Mouse (Mus musculus): ENCODE measurements around the gene Diras1.

The Diras1 gene

DNA sequence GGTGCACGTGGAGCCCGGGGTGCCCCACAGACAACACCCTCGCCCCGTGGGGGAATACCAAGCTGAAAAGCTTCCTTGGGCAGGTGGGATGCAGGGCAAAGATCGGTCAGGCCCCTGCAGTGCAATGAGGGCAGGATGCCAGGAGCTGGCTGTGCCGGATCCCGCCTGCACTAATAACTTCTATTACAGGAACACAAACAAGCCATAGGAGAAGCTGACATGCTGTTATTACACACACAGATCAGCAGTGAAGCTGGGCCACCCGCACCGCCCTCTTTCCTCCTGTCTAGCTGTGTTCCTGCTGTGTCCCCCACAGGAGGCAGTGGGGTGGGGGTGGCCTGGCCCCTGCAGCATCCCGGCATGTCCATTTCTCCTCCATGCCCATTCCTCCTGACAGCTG, 3.6 kb upstream of the Diras1 start:
- no peak for DNase-seq (ENCODE audit: low spot score in 2 of 2)

DNA sequence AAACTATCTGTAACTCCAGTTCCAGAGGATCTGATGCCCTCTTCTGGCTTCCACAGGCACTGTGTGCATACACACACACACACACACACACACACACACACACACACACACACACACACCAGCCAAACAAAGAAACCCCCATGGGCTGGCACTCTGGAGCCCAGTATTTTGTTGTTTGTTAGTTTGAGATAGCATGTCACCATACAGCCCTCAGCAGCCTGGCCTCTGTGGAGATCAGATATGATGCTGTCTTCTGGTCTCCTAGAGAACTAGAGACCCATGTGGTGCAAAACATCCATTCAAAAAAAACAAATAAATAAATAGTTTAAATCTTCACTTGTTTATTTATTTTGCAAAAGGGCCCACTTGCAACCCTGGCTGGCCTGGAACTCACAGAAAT, 2.8 kb upstream of the Diras1 start:
- DNase-seq (ENCODE audit: low spot score in 2 of 2) = no peak

DNA sequence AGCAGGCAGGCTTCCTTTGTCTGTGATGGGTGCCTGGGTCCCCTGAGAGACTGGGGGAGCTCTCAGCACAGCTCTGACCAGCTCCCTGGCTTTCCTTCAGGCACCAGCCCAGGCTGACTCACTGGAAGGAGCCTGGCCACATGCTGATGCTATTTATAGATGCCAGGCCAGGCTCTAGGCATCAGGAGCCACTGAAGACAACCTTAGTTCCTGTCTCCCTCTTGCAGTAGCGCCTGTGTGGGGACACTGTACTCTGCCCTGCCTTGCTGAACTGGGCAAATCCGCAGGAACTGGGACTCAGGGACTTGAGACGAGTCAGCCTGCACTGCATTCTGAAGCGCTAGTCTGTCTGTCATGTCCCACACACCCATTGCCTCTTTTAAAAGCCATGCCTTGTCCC, 1.9 kb upstream of the Diras1 start:
- no peak for DNase-seq (ENCODE audit: low spot score in 2 of 2)

DNA sequence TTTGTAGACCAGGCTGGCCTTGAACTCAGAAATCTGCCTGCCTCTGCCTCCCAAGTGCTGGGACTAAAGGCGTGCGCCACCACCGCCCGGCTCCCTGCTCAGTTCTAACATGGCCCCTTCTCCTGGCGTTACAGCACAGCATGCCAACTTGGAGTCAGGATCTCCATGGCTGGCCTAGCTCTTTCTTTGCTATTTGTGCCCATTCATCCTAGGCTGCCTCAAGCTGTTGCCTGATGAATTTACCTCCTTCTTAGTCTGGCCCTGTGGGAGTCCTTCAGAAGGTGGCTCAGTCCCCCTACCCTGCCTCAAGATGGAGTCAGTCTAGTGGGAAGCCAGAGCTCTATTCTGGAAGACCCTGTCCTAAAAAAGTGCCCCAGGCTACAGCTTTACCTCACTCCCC, 1.4 kb upstream of the Diras1 start:
- DNase-seq (ENCODE audit: low spot score in 2 of 2) = no peak

DNA sequence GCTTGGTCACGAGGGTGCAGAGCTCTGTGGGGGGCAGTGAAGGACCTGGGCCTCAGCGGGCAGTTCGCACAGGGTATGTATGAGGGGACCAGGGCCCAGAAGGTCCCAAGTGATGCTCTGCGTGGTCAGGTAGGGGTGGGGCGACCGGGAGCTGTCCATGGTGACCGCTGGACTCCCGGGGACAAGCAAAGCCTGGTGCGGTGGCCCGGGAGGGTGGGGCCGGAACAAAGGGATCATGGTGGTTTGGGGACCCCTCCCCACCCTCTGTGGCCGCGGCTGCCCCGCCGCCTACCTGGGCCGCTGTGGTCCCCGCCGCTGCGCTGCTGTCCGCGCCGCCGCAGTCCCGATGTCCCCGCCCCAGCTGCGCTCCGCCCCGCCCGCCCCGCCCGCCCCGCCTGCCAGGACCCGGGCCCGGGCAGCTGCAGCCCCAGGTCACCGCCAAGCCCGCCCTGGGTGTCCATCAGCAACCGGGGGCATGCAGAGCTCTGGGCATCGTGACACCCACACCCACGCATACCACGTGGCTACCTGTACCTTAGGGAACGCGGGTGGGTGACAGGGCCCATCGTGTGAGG, 328 bp downstream of the Diras1 start:
- no peak for DNase-seq (ENCODE audit: low spot score in 2 of 2)

DNA sequence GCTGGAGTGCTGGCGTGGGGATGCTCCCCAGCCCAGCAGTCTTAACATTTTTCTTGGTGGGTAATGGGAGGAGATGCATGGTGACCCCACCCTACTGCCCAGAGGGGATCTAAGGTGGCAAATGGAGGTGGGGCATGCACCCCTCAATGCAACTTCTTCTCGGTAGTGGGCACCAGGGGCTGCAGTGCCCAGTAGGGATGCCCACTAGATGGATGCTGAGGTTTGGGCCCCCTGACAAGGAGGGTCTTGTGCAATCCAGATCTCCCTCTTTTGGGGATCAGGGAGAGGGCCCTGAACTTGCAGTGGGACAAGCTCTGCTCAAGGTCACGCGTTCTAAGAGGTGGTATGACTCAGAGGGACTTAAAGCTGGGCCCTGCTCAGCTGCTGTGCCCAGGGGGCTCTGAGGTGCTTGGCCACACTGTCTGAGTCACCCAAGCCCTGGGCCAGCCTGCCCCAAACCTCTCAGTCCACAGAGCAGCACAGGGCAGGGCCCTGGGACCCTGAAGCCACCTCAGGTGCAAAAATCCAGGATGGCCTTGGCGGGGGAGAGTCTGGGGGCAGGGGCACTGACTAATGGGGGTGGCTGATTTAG, 1.0 kb downstream of the Diras1 start:
- no peak for DNase-seq (ENCODE audit: low spot score in 2 of 2)

DNA sequence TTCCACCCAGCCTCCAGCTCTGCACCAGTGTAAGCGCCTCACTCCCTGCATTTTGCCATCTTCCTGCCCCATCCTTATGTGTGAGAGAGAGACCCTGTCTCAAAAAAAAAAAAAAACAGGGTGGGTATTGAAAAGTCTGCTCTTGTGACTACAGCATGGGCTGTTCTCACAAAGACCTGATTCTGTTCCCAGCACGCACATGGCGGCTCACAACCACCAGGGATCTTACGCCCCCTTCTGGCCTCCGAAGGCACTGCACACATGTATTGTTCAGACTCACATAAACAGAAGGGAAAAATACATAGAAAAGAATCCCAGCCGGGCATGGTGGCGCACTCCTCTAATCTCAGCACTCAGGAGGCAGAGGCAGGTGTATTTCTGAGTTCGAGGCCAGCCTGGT, 2.7 kb downstream of the Diras1 start:
- DNase-seq (ENCODE audit: low spot score in 2 of 2) = no peak

DNA sequence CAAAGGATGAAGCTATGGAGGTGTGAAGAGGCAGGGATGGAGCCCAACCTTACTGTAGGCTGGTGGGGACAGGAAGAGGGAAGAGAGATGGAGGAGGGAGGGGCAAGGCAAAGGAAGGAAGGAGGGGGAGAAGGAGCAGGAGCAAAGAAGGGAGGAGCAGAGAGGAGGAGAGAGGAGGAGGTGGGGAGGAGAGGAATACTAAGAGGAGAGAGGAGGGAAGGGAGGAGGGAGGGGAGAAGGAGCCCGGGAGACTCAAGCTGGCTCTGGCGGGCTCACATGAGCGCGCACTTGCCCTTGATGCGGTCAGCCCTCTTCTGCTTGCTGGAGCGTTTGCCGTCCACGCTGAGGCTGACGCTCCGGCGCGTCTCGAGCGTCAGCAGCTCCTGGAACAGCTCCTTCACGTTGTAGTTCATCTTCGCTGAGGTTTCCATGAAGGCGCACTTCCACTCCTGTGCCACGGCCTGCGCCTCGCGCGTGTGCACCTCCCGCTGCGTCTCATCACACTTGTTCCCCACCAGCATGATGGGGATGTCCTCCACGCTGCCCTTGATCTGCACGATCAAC, 3.8 kb downstream of the Diras1 start:
- DNase-seq (ENCODE audit: low spot score in 2 of 2) = no peak

DNA sequence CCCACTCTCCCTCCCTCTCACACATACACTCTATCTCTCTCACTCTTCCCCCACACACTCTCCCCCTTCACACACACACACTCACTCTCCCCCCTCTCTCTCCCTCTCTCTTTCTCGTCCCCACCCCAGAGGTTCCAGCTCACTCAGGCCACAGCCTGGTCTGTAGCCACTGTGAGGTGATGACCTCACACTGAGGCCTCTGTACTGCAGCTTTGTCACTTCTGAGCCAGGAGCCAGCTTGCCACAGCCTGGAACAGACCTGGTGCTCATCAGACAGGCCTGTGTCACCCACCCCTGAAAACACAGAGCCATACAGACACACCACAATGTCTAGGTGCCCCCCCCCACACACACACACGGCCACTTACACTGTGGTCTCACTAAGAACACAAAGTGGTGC, 5.3 kb downstream of the Diras1 start:
- no peak for DNase-seq (ENCODE audit: low spot score in 2 of 2)

DNA sequence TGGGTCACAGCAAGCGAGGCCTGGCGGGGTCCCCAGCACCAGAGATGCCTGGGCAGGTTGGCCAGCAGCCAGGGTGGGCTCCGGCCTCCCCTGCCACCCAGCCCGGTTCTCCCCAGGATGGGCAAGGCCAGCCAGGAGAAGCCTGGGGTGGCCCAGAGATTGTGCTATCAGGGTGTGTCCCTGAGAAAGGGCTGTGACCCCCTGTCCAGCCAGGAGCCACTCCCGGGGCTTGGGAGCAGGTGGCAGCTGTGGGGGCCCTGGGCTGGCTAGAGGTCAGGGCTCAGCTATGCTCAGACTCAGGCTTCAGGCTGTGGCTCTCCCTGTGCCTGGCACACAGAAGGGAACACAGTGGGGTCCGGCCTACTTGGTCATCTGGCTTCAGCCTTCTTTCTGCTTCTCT, 5.8 kb downstream of the Diras1 start:
- DNase-seq (ENCODE audit: low spot score in 2 of 2) = no peak

DNA sequence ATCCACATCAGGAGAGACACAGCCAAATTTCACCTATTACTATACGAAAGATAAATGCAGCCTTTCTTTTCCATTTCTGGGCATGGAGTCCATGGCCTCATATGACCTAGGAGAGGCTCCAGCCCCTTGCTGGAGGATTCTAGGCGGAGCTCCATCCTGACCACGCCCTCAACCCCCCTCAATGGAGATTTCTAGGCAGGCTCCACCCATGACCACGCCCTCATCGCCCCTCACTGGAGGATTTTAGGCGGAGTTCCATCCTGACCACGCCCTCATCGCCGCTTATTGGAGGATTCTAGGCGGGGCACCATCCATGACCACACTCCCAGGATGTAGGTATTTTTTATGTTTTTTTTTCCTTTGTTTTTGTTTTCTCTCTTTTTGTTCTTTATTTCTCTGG, 7.1 kb downstream of the Diras1 start:
- DNase-seq (ENCODE audit: low spot score in 2 of 2) = no peak

DNA sequence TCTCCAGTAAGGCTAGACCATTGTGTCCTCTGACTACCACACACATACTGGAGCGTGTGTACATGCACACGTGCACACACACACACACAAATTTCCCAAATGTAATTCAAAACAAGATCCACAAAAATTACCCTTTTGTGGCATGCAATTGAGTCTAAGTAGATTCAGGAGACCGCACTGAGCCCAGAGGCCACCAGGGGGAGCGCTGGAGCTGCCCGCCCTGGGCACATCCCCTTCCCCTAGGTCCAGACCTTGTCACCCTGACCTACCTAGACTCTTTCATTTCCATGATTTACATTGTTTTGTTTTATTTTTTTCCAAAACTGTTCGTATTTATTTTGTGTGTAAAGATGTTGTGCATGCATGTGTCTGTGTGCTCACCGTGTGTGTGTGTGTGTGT, 8.8 kb downstream of the Diras1 start:
- no peak for DNase-seq (ENCODE audit: low spot score in 2 of 2)

DNA sequence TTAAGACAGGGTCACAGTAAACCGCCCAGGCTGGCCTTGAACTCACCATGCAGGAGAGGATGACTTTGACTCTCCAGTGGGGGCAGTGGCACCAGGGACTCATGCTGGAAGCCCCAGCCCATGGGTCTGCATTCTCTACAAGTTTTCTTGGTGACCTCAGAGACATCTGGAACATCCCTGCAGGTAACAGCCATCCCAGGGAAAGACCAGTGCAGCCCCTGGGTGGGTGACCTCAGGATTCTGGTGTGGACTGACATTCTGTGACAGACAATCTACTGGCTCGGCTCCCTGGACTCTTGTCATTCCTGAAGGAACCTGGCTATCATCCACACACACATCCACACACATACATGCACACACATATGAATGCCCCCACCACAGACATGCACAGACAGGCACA, 9.8 kb downstream of the Diras1 start:
- no peak for DNase-seq (ENCODE audit: low spot score in 2 of 2)

DNA sequence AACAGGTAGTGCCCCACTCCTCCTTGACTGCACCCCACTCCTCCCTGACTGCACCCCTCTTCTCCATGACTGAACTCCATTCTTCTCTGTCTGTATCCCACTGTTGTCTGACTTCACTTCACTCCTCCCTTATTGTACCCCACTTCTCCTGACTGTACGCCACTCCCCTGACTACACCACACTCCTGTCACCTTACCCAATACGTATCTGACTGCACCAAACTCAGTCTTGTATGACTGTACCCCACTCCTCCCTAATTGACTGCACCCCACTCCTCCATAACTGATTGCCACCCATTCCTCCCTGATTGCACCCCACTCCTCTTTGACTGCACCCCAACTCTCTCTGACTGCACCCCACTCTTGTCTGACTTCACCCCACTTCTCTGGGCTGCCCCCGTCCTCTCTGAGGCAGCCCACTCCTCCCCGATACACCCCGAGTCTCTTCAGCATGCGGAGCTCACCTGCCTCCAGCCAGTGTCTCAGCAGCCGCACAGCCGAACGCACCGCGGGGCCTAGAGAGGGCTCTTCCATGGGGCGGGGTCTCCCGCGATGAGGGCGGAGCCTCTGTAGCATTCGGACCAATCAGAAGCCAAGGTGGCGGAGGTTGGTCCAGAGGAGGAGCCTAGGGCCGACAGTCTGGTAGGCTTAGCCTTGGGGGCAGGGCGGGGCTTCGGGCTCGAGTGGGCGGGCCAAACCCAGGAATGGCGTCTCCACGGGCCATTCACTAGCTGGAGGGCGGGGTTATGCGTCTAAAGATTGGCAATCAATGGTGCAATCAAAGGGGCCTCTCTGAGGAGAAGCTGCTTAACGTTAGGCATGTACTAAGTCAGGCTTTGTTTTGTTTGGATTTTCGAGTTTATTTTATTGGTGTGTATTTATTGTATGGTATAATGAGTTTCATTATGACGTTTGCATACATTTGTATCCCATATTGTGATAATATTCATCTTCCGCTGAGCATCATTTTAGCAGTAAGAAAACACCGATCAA, 10.8 kb downstream of the Diras1 start, which contains the start of gene Gng7:
Gene Gng7 (minus strand): TSS at position 553 of the 992 bp plus-strand sequence.
- peak; percentile 96 to 98 for DNase-seq (ENCODE audit: low spot score in 2 of 2)

DNA sequence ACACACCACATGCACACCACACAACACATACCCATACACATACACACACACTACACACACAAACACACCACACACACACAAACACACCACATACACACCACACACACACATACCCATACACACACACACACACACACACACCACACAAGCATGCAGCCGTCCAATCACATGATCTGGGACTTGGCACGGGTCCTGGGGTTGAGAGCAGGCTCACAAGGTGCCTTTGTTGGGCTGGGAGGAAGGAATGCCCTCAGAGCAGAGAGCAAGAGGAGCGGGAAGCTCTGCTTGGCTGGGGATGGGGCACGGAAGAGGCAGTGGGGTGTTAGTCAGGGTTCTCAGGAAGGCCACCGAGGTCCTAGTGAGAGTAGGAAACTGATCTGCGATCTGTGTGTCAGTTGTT, 14.6 kb downstream of the Diras1 start:
- DNase-seq (ENCODE audit: low spot score in 2 of 2) = no peak

DNA sequence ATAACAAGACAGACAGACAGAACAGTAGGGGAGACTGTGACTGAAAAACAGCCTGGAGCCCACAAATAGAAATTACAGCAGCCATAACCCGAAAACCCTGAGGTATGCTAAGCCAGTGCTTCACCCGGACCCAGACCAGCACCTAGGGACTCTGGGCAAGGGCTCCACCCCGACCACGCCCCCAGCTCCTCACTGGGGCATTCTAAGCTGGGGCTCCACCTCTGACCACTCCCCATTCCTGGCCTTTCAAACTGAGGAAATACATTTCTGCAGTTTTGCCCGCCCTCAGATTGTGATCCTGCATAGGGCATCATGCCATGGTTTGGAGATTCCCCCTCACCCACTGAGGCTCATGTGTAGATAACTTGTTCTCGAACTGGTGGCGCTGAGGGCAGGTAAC, 18.2 kb downstream of the Diras1 start:
- DNase-seq (ENCODE audit: low spot score in 2 of 2) = no peak

DNA sequence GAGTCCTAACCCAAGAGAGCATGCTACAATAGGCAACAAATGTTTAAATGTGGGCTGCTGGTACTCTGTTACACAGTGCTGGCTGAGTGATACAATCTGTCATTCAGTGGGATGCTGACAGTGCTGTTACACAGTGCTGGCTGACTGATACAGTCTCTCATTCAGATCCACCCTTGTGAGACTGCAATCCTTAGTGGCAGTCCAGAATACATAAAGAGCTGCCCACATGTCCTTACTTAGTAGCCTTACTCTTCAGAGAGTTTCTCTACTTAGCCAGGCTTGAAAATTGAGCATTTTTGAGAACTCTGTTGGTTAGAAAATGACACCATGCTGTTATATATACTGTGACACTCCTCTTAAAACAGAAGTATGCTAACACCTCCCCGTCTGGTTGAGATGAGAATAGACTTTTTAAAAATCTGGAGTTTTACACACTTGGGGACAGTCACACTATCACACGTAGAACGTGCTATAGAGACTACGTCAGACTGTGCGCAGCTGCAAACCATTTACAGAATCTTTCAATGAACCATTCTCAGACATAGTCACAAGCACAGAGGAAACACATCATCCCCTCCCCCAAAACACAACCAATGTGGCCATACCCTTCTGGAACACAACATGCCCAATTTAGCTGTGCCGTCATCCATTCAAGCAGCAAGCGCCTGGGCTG, 19.3 kb downstream of the Diras1 start:
- peak in 1 of 2 experiments; percentile 55 for DNase-seq (ENCODE audit: low spot score in 2 of 2)

DNA sequence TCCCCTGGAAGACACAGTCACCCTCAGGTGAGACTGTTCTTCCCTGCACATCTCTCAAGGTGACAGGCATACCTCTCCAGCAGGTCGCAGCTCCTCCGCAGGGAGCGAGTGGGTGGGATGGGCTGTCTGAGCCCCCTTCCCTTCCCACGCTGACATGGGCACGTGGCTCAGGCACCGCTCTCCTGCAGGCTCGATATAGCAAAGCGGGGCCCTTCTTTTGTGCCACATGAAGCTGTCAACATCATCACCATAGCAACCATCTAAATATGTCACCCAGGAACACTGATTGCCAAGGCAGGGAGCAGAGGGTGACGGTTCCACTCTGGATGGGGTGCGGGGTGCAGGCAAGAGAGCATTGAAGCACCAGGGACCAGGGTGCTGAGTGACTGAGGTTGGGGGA, 24.3 kb downstream of the Diras1 start:
- peak; percentile 67 to 80 for DNase-seq (ENCODE audit: low spot score in 2 of 2)

DNA sequence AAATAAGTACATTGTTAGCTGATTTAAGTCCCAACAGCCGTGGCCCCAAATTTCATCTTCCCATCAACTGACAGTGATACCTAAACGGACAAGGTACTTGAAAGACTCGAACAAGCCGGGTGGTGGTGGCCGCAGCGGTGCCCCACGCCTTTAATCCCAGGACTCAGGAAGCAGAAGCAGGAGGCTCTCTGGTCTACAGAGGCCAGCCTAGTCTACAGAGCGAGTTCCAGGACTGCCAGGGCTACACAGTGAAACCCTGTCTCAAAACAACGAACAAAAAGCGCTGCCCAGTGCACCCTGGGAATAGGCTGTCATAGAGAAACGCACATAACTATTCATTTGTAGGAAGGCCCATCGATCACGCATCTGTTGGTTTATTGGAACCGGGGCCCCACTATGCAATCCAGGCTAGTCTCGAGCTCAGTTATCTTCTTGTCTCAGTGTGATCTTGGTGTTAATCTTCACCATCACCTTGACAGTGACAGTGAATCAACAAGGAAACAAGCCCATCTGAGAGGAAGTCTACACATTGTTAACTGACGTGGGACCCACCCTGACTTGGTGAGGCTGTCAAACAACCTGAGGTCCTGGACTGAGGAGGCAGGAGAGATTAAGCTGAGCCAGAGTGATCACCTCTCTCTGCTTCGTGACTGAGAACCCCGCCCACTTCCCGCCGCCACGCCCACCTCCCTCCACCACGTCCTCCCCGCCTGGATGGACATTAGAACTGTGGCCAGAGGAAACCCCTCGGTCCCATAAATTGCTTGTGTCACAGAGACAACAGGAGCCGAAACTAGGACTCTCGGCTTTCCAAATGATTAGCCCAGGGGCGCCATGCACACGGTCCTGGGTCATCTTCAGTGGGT, 25.0 kb downstream of the Diras1 start:
- no peak for DNase-seq (ENCODE audit: low spot score in 2 of 2)

DNA sequence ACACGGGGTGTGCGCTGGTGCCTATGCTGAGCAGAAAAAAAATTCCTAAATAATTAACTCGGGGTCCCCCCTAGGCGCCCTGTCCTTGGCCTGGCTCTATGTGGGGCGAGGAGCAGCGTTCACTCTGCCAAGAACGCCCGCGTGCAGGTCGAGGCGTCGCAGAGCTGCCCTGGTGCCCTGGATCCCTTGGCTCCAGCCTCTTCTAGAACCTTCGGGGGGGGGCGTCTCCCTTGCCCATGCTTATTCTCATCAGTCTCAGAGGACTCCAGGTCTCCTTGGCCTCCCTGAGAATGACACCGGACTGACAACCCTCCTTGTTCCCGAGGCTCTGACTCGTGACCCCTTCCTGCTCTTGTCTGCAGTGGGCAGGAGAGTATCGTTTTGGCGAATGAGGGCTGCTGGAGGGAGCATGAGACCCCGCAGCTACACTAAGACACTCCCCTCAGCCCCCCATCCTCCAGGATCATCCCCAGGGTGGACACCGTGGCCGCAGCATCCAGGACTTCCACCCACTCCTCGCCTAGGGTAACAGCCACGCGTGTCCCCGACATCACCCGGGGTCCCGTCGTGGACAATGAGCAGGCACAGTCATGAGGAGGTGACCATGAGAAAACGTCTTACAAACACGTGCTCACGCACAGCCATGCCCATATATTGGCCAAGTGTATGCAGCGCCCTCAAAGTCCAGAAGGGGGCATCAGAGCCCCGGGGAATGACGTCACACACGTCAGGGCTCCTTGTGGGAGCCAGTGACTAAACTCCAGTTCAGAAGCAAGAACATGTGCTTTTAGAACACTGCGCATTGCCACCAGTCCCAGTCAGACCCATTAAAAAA, 25.9 kb downstream of the Diras1 start:
- peak; percentile 78 to 94 for DNase-seq (ENCODE audit: low spot score in 2 of 2)

Measured in left cerebral cortex, adult 9 months (tissue).